Mouse (Mus musculus): Measurements from ENCODE around the gene Aagab. TPM values are rescaled to one million over a fixed set of nuclear protein-coding genes. Genes with fewer than 3 reads are reported as not detected.

Gene Aagab
- polyA plus RNA-seq, 1 experiment from 2014 or later = 54.3 TPM

- WGBS = 96% methylated on average over 4 of the region's 4 CpGs
- no peak for ATAC-seq (ENCODE audit: insufficient read depth, low FRiP score, low TSS enrichment)
- H3K4me3 ChIP-seq (ENCODE audit: low read depth, low read length) = no peak overlapping the region
Measured at GRCm38 (mm10) chr9:63590592-63590991, 11.9 kb upstream of the Aagab start.

GRCm38 (mm10) chr9:63591661-63592256, 10.7 kb upstream of the Aagab start:
- no peak overlapping the region for H3K27ac ChIP-seq (ENCODE audit: low read depth, low read length)
- no peak overlapping the region for H3K4me2 ChIP-seq (ENCODE audit: low read depth)
- H3K4me3 ChIP-seq (ENCODE audit: low read depth, low read length) = no peak overlapping the region
- ATAC-seq (ENCODE audit: insufficient read depth, low FRiP score, low TSS enrichment) (no peak), DNase-seq (ENCODE audit: low spot score) (no peak)
- no peak overlapping the region for H3K9ac ChIP-seq (ENCODE audit: low read length)
- no peaks in the 10 kb centered on the region for H3K9me3 ChIP-seq (ENCODE audit: control insufficient read depth, low read length)
- WGBS = 88% methylated on average over 8 of the region's 8 CpGs
- no peaks in the 10 kb centered on the region for H3K4me1 ChIP-seq (ENCODE audit: control insufficient read depth, insufficient read depth, low read length)
- H3K27me3 ChIP-seq (ENCODE audit: control insufficient read depth, insufficient read depth, low read length) = no peaks in the 10 kb centered on the region
- H3K36me3 ChIP-seq (ENCODE audit: control insufficient read depth, insufficient read depth, low read length) = no peaks in the 10 kb centered on the region

More at GRCm38 (mm10) chr9:63590592-63590991, 11.9 kb upstream of the Aagab start:
- DNase-seq (ENCODE audit: low spot score) = no peak
- Histone ChIP-seq H3K36me3 (ENCODE audit: control insufficient read depth, insufficient read depth, low read length) (no peaks in the 10 kb centered on the region), H3K9ac (ENCODE audit: low read length) (no peak overlapping the region), H3K27me3 (ENCODE audit: control insufficient read depth, insufficient read depth, low read length) (no peaks in the 10 kb centered on the region), H3K9me3 (ENCODE audit: control insufficient read depth, low read length) (no peaks in the 10 kb centered on the region), H3K4me2 (ENCODE audit: low read depth) (no peak overlapping the region), H3K27ac (ENCODE audit: low read depth, low read length) (no peak overlapping the region), H3K4me1 (ENCODE audit: control insufficient read depth, insufficient read depth, low read length) (no peaks in the 10 kb centered on the region)

- ATAC-seq (ENCODE audit: insufficient read depth, low FRiP score, low TSS enrichment) (no peak), DNase-seq (ENCODE audit: low spot score) (no peak)
- H3K9me3 ChIP-seq (ENCODE audit: control insufficient read depth, low read length) = no peaks in the 10 kb centered on the region
- WGBS = 95% methylated on average over 1 of the region's 1 CpGs
- H3K4me1 ChIP-seq (ENCODE audit: control insufficient read depth, insufficient read depth, low read length) = no peaks in the 10 kb centered on the region
- H3K27ac ChIP-seq (ENCODE audit: low read depth, low read length) = no peak overlapping the region
- H3K27me3 ChIP-seq (ENCODE audit: control insufficient read depth, insufficient read depth, low read length) = no peaks in the 10 kb centered on the region
- H3K9ac ChIP-seq (ENCODE audit: low read length) = no peak overlapping the region
- H3K4me3 ChIP-seq (ENCODE audit: low read depth, low read length) = no peak overlapping the region
- no peak overlapping the region for H3K4me2 ChIP-seq (ENCODE audit: low read depth)
- H3K36me3 ChIP-seq (ENCODE audit: control insufficient read depth, insufficient read depth, low read length) = no peaks in the 10 kb centered on the region
Measured at GRCm38 (mm10) chr9:63595032-63595431, 7.4 kb upstream of the Aagab start.

- Histone ChIP-seq H3K36me3 (ENCODE audit: control insufficient read depth, insufficient read depth, low read length) (no peaks in the 10 kb centered on the region), H3K9me3 (ENCODE audit: control insufficient read depth, low read length) (no peaks in the 10 kb centered on the region), H3K4me2 (ENCODE audit: low read depth) (no peak overlapping the region), H3K27ac (ENCODE audit: low read depth, low read length) (no peak overlapping the region), H3K9ac (ENCODE audit: low read length) (no peak overlapping the region), H3K27me3 (ENCODE audit: control insufficient read depth, insufficient read depth, low read length) (no peaks in the 10 kb centered on the region), H3K4me1 (ENCODE audit: control insufficient read depth, insufficient read depth, low read length) (no peaks in the 10 kb centered on the region), H3K4me3 (ENCODE audit: low read depth, low read length) (no peak overlapping the region)
- WGBS = 88% methylated on average over 8 of the region's 8 CpGs
- ATAC-seq (ENCODE audit: insufficient read depth, low FRiP score, low TSS enrichment) (no peak), DNase-seq (ENCODE audit: low spot score) (no peak)
Measured at GRCm38 (mm10) chr9:63595652-63596051, 6.8 kb upstream of the Aagab start.

- H3K27ac ChIP-seq (ENCODE audit: low read depth, low read length) = no peak overlapping the region
- no peaks in the 10 kb centered on the region for H3K4me1 ChIP-seq (ENCODE audit: control insufficient read depth, insufficient read depth, low read length)
- H3K9me3 ChIP-seq (ENCODE audit: control insufficient read depth, low read length) = no peaks in the 10 kb centered on the region
- no peak overlapping the region for H3K4me3 ChIP-seq (ENCODE audit: low read depth, low read length)
- H3K4me2 ChIP-seq (ENCODE audit: low read depth) = no peak overlapping the region
- no peak overlapping the region for H3K9ac ChIP-seq (ENCODE audit: low read length)
- ATAC-seq (ENCODE audit: insufficient read depth, low FRiP score, low TSS enrichment) = no peak
- WGBS = 90% methylated on average over 9 of the region's 9 CpGs
- no peaks in the 10 kb centered on the region for H3K36me3 ChIP-seq (ENCODE audit: control insufficient read depth, insufficient read depth, low read length)
- no peaks in the 10 kb centered on the region for H3K27me3 ChIP-seq (ENCODE audit: control insufficient read depth, insufficient read depth, low read length)
- DNase-seq (ENCODE audit: low spot score) = no peak
Measured at GRCm38 (mm10) chr9:63596660-63597059, 5.8 kb upstream of the Aagab start.

- no peaks in the 10 kb centered on the region for H3K36me3 ChIP-seq (ENCODE audit: control insufficient read depth, insufficient read depth, low read length)
- ATAC-seq (ENCODE audit: insufficient read depth, low FRiP score, low TSS enrichment) = no peak
- no peak overlapping the region for H3K27ac ChIP-seq (ENCODE audit: low read depth, low read length)
- H3K4me1 ChIP-seq (ENCODE audit: control insufficient read depth, insufficient read depth, low read length) = peaks cover 12% of the 10 kb centered on the region; the same call in 1 of the 2 replicates
- no peak overlapping the region for H3K9ac ChIP-seq (ENCODE audit: low read length)
- H3K4me3 ChIP-seq (ENCODE audit: low read depth, low read length) = peak overlapping the region; percentile 88; the same call in 1 of the 2 replicates
- 71% methylated on average over 6 of the region's 6 CpGs for WGBS
- H3K9me3 ChIP-seq (ENCODE audit: control insufficient read depth, low read length) = no peaks in the 10 kb centered on the region
- peak overlapping the region; percentile 50; the same call in 1 of the 2 replicates for H3K4me2 ChIP-seq (ENCODE audit: low read depth)
- no peak for DNase-seq (ENCODE audit: low spot score)
- no peaks in the 10 kb centered on the region for H3K27me3 ChIP-seq (ENCODE audit: control insufficient read depth, insufficient read depth, low read length)
Measured at GRCm38 (mm10) chr9:63603849-63604248, 1.4 kb downstream of the Aagab start.

- no peaks in the 10 kb centered on the region for H3K9me3 ChIP-seq (ENCODE audit: control insufficient read depth, low read length)
- no peaks in the 10 kb centered on the region for H3K27me3 ChIP-seq (ENCODE audit: control insufficient read depth, insufficient read depth, low read length)
- H3K4me2 ChIP-seq (ENCODE audit: low read depth) = no peak overlapping the region
- ATAC-seq (ENCODE audit: insufficient read depth, low FRiP score, low TSS enrichment) (no peak), DNase-seq (ENCODE audit: low spot score) (no peak)
- WGBS = 82% methylated on average over 2 of the region's 2 CpGs
- no peaks in the 10 kb centered on the region for H3K36me3 ChIP-seq (ENCODE audit: control insufficient read depth, insufficient read depth, low read length)
- no peak overlapping the region for H3K27ac ChIP-seq (ENCODE audit: low read depth, low read length)
- H3K4me3 ChIP-seq (ENCODE audit: low read depth, low read length) = no peak overlapping the region
- H3K9ac ChIP-seq (ENCODE audit: low read length) = no peak overlapping the region
- peaks cover 15% of the 10 kb centered on the region for H3K4me1 ChIP-seq (ENCODE audit: control insufficient read depth, insufficient read depth, low read length)
Measured at GRCm38 (mm10) chr9:63606594-63606993, 4.1 kb downstream of the Aagab start.

GRCm38 (mm10) chr9:63608006-63608405, 5.5 kb downstream of the Aagab start:
- H3K27ac ChIP-seq (ENCODE audit: low read depth, low read length) = no peak overlapping the region
- DNase-seq (ENCODE audit: low spot score) = no peak
- H3K4me1 ChIP-seq (ENCODE audit: control insufficient read depth, insufficient read depth, low read length) = peaks cover 23% of the 10 kb centered on the region
- 86% methylated on average over 6 of the region's 6 CpGs for WGBS
- H3K27me3 ChIP-seq (ENCODE audit: control insufficient read depth, insufficient read depth, low read length) = no peaks in the 10 kb centered on the region
- H3K4me2 ChIP-seq (ENCODE audit: low read depth) = no peak overlapping the region
- no peak overlapping the region for H3K4me3 ChIP-seq (ENCODE audit: low read depth, low read length)
- no peak for ATAC-seq (ENCODE audit: insufficient read depth, low FRiP score, low TSS enrichment)
- no peaks in the 10 kb centered on the region for H3K36me3 ChIP-seq (ENCODE audit: control insufficient read depth, insufficient read depth, low read length)
- H3K9me3 ChIP-seq (ENCODE audit: control insufficient read depth, low read length) = no peaks in the 10 kb centered on the region
- H3K9ac ChIP-seq (ENCODE audit: low read length) = no peak overlapping the region

GRCm38 (mm10) chr9:63609246-63609645, 6.8 kb downstream of the Aagab start:
- peaks cover 16% of the 10 kb centered on the region for H3K4me1 ChIP-seq (ENCODE audit: control insufficient read depth, insufficient read depth, low read length)

More at GRCm38 (mm10) chr9:63609246-63609645, 6.8 kb downstream of the Aagab start:
- Histone ChIP-seq H3K9me3 (ENCODE audit: control insufficient read depth, low read length) (no peaks in the 10 kb centered on the region), H3K4me2 (ENCODE audit: low read depth) (no peak overlapping the region), H3K27ac (ENCODE audit: low read depth, low read length) (no peak overlapping the region), H3K27me3 (ENCODE audit: control insufficient read depth, insufficient read depth, low read length) (no peaks in the 10 kb centered on the region), H3K36me3 (ENCODE audit: control insufficient read depth, insufficient read depth, low read length) (no peaks in the 10 kb centered on the region), H3K4me3 (ENCODE audit: low read depth, low read length) (no peak overlapping the region), H3K9ac (ENCODE audit: low read length) (no peak overlapping the region)
- DNase-seq (ENCODE audit: low spot score) (no peak), ATAC-seq (ENCODE audit: insufficient read depth, low FRiP score, low TSS enrichment) (no peak)
- WGBS = 81% methylated on average over 8 of the region's 8 CpGs
